In genomic region chr4:99686308-99686707, GRCm38 (mm10) we compare ENCODE assay signal across 24 mouse cellular contexts. TPM values are rescaled to one million over a fixed set of nuclear protein-coding genes. Genes with fewer than 3 reads are reported as not detected.
DNase-seq lines count a peak whose midpoint lies in the region; ATAC-seq and TF ChIP-seq lines count a peak whose summit lies in the region.
"Had no signal": no experiment of that assay in that cellular context is flagged by ENCODE, and none has a peak within 500 bp of the region (broad histone marks: within the 10 kb centered on the region; RNA-seq: fewer than 3 reads in every experiment).

No protein-coding gene starts in this region.

- 25% methylated on average over 5 of the region's 5 CpGs for WGBS in lung, embryonic 14.5 days

- peak; percentile 63; the same call in 1 of the 2 replicates for ATAC-seq in lung, embryonic 14.5 days (ENCODE audit: insufficient read depth)
- ATAC-seq: activated CD4-positive, CD25-positive, alpha-beta regulatory T cell, adult 4 months; forebrain, embryonic 14.5 days; hindbrain, embryonic 16.5 days; inflammation-experienced regulatory T-cells, adult 6 months; intestine, embryonic 16.5 days had no signal

- TF ChIP-seq CTCF in lung, embryonic 14.5 days (IDR thresholded peaks at IDR 0.05; ENCODE audit: low read depth) = no peak
- no peak for TF ChIP-seq CTCF in brain, embryonic 14.5 days (IDR thresholded peaks at IDR 0.05; ENCODE audit: borderline replicate concordance, extremely low read depth, insufficient read depth, insufficient read length)

- TF ChIP-seq POLR2A in brain, embryonic 14.5 days (IDR thresholded peaks at IDR 0.05; ENCODE audit: borderline replicate concordance, extremely low read depth, insufficient read depth, insufficient read length, poor library complexity, severe bottlenecking) = no peak

- H3K9ac ChIP-seq in lung, embryonic 14.5 days = no peak overlapping the region
- H3K9ac ChIP-seq: embryonic facial prominence, embryonic 12.5 days; embryonic facial prominence, embryonic 15.5 days; heart, embryonic 13.5 days; hindbrain, embryonic 13.5 days had no signal

- H3K4me1 ChIP-seq in lung, embryonic 14.5 days (ENCODE audit: insufficient read depth) = no peaks in the 10 kb centered on the region
- H3K4me1 ChIP-seq: embryonic facial prominence, embryonic 12.5 days; embryonic facial prominence, embryonic 15.5 days; heart, embryonic 10.5 days; heart, embryonic 13.5 days; hindbrain, embryonic 13.5 days had no signal

- H3K9me3 ChIP-seq in lung, embryonic 14.5 days (ENCODE audit: low read depth, low read length) = no peaks in the 10 kb centered on the region
- H3K9me3 ChIP-seq: embryonic facial prominence, embryonic 12.5 days; embryonic facial prominence, embryonic 15.5 days; heart, embryonic 10.5 days; heart, embryonic 13.5 days; hindbrain, embryonic 13.5 days had no signal

- H3K27me3 ChIP-seq in lung, embryonic 14.5 days (ENCODE audit: insufficient read depth, low read length) = no peaks in the 10 kb centered on the region
- H3K27me3 ChIP-seq: embryonic facial prominence, embryonic 15.5 days; hindbrain, embryonic 13.5 days had no signal

- H3K4me3 ChIP-seq in lung, embryonic 14.5 days (ENCODE audit: low read depth, low read length) = no peak overlapping the region
- H3K4me3 ChIP-seq: embryonic facial prominence, embryonic 12.5 days; embryonic facial prominence, embryonic 15.5 days; heart, adult 2 months; heart, embryonic 10.5 days; heart, embryonic 13.5 days; hindbrain, embryonic 13.5 days had no signal

- no peak overlapping the region for H3K4me2 ChIP-seq in lung, embryonic 14.5 days
- H3K4me2 ChIP-seq: embryonic facial prominence, embryonic 12.5 days; embryonic facial prominence, embryonic 15.5 days; heart, embryonic 13.5 days; hindbrain, embryonic 13.5 days had no signal

- no peak overlapping the region for H3K27ac ChIP-seq in lung, embryonic 14.5 days (ENCODE audit: low read depth)
- H3K27ac ChIP-seq: embryonic facial prominence, embryonic 12.5 days; embryonic facial prominence, embryonic 15.5 days; heart, adult 2 months; heart, embryonic 10.5 days; heart, embryonic 13.5 days; hindbrain, embryonic 13.5 days had no signal

- H3K36me3 ChIP-seq in lung, embryonic 14.5 days (ENCODE audit: insufficient read depth) = no peaks in the 10 kb centered on the region
- H3K36me3 ChIP-seq: embryonic facial prominence, embryonic 12.5 days; embryonic facial prominence, embryonic 15.5 days; heart, embryonic 10.5 days; heart, embryonic 13.5 days; hindbrain, embryonic 13.5 days had no signal

- peak; percentile 7 for DNase-seq in embryo, embryonic 10 days (ENCODE audit: low spot score)
- no peak for DNase-seq in embryo, embryonic 9.5 days (ENCODE audit: extremely low spot score)
- DNase-seq in lung, embryonic 14.5 days = peak; percentile 55
- no peak for DNase-seq in lung, postnatal 14 days
- DNase-seq in brain, embryonic 14.5 days (ENCODE audit: low read depth) = peak; percentile 2
- DNase-seq in right cerebral cortex, postnatal 10 days (ENCODE audit: low spot score in 2 of 2) = no peak
- DNase-seq: adrenal gland, adult 8-10 months; adrenal gland, postnatal 25 days; cerebellum, adult 18-20 months; cerebellum, adult 9-10 months; cerebellum, postnatal 14 days; gastrocnemius, postnatal 25 days; heart, adult 2 months; heart, postnatal 14 days had no signal

RNA-seq across cellular contexts. Expression of gene Alg6, which starts 29.2 kb away (rescaled TPM):
- 23.0 and 24.1 TPM in 2 replicates for polyA plus RNA-seq in lung, embryonic 14.5 days (2014; fragmentation: Nextera tagmentation; extraction: Ambion mirVana)
- 11.8 and 13.1 TPM in 2 replicates for polyA plus RNA-seq in brain, embryonic 14.5 days (2012; rRNA removed)

RNA-seq across cellular contexts. Expression of gene Foxd3, which starts 30.2 kb away (rescaled TPM):
- polyA plus RNA-seq in lung, embryonic 14.5 days (2014; fragmentation: Nextera tagmentation; extraction: Ambion mirVana) = not detected in 2 replicates
- 1.4 and 3.2 TPM in 2 replicates for polyA plus RNA-seq in brain, embryonic 14.5 days (2012; rRNA removed)
- polyA plus RNA-seq: activated CD4-positive, CD25-positive, alpha-beta regulatory T cell, adult 4 months; forebrain, embryonic 14.5 days; heart, embryonic 13.5 days; inflammation-experienced regulatory T-cells, adult 6 months had no signal

Comparison
In these comparisons a context has a peak if more than half of its experiments do, and no peak if none do; other contexts are left out.
1. DNase-seq: peak in embryo, embryonic 10 days (single experiment), lung, embryonic 14.5 days (single experiment) and brain, embryonic 14.5 days (single experiment); none in embryo, embryonic 9.5 days (single experiment), lung, postnatal 14 days (single experiment) and right cerebral cortex, postnatal 10 days (0 of 2).